Mouse (Mus musculus): ENCODE results near the gene Psma7.

DNA sequence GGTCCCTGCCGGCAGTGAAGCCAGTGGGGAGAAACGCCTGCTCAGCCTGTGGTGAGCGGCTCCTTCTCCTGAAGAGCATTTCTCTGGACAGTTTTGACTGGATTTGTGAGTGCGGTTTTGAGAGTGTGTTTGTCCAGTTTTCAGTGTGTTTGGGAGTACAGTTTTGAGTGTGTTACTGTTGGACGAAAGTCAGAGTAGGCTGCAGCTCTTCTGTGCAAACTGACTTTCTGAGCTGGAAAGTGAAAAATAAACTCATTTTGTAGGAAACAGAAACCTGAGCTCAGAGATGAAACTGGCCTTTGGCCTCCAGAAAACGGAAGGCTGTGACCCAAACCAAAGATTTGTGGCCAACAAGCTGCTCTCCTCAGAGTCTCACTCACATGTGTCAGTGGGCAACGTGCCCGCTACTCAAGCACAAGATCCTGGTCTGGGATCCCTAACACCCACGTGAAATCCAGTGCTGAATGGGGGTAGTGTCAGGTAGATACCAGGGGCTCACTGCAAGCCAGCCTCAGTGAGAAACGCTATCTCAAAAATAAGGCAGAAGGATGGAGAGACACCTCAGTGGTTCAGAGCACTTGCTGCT lies 55.7 kb downstream of the Psma7 start:
- TF ChIP-seq CTCF (IDR thresholded peaks at IDR 0.05) (no peak), EP300 (IDR thresholded peaks at IDR 0.05) (no peak)
